Mouse (Mus musculus): ENCODE data around the gene Tbc1d8. TPM values are rescaled to one million over a fixed set of nuclear protein-coding genes. Genes with fewer than 3 reads are reported as not detected.

Gene Tbc1d8
- polyA plus RNA-seq, 2 experiments = 2.5 to 3.1 TPM

DNA sequence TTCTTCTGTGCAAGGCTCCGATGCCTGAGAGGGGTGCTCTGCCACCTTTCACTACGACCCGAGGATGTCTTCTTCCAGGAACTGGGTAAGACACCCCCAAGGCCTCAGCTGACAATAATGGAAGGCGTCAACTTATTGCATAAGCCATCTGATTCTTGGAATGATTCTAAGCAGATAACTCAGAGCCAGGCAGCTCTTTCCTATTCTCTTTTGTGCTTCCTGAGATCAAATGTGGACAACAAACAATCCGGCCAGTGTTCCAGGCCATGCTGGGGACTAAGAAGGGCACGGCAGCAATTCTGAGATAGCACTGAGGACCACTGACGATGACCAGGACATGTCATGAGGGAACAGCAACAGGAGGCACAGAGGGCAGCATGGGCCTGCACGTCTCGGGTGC lies 59.7 kb downstream of the Tbc1d8 start:
- H3K27ac ChIP-seq = no peak overlapping the region
- H3K36me3 ChIP-seq (replicated peaks; ENCODE audit: control insufficient read depth, insufficient read depth, low read depth) = no peaks in the 10 kb centered on the region
- WGBS (ENCODE audit: insufficient replicate concordance) = 67% methylated on average over 9 of the region's 9 CpGs
- no peaks in the 10 kb centered on the region for H3K27me3 ChIP-seq (ENCODE audit: control insufficient read depth, insufficient read depth, low read length)
- no peak overlapping the region for H3K9ac ChIP-seq (replicated peaks)
- H3K4me3 ChIP-seq (ENCODE audit: insufficient read depth in 1 of 2, low read depth in 2 of 2, low read length in 2 of 2) = no peak overlapping the region
- H3K9me3 ChIP-seq (ENCODE audit: control insufficient read depth, low read length) = no peaks in the 10 kb centered on the region
- peaks cover 2 to 7% of the 10 kb centered on the region in 2 experiments; a peak in 2 of 4 replicates for H3K4me1 ChIP-seq (replicated peaks; ENCODE audit: control insufficient read depth in 2 of 2, insufficient read depth in 2 of 2, low read length in 1 of 2)
- DNase-seq (ENCODE audit: low read depth in 3 of 3, low spot score in 3 of 3) = no peak
- no peak for ATAC-seq (ENCODE audit: insufficient read depth)
- no peak for TF ChIP-seq CTCF (IDR thresholded peaks at IDR 0.05; ENCODE audit: low read depth)
- TF ChIP-seq EP300 (IDR thresholded peaks at IDR 0.05; ENCODE audit: low read depth) = no peak
- no peak overlapping the region for H3K4me2 ChIP-seq (ENCODE audit: low read depth)

GRCm38 (mm10) chr1:39417817-39418216 lies 60.7 kb downstream of the Tbc1d8 start:
- H3K4me3 ChIP-seq (ENCODE audit: insufficient read depth in 1 of 2, low read depth in 2 of 2, low read length in 2 of 2) = no peak overlapping the region
- H3K4me2 ChIP-seq (ENCODE audit: low read depth) = no peak overlapping the region
- H3K9ac ChIP-seq (replicated peaks) = no peak overlapping the region
- H3K4me1 ChIP-seq (replicated peaks; ENCODE audit: control insufficient read depth in 2 of 2, insufficient read depth in 2 of 2, low read length in 1 of 2) = peaks cover 2 to 11% of the 10 kb centered on the region in 2 experiments; a peak in 3 of 4 replicates
- DNase-seq (ENCODE audit: low read depth in 3 of 3, low spot score in 3 of 3) (no peak), ATAC-seq (ENCODE audit: insufficient read depth) (no peak)
- no peaks in the 10 kb centered on the region for H3K27me3 ChIP-seq (ENCODE audit: control insufficient read depth, insufficient read depth, low read length)
- H3K36me3 ChIP-seq (replicated peaks; ENCODE audit: control insufficient read depth, insufficient read depth, low read depth) = no peaks in the 10 kb centered on the region
- H3K9me3 ChIP-seq (ENCODE audit: control insufficient read depth, low read length) = no peaks in the 10 kb centered on the region
- H3K27ac ChIP-seq = no peak overlapping the region
- TF ChIP-seq CTCF (IDR thresholded peaks at IDR 0.05; ENCODE audit: low read depth) = no peak
- 32% methylated on average over 12 of the region's 12 CpGs for WGBS (ENCODE audit: insufficient replicate concordance)

DNA sequence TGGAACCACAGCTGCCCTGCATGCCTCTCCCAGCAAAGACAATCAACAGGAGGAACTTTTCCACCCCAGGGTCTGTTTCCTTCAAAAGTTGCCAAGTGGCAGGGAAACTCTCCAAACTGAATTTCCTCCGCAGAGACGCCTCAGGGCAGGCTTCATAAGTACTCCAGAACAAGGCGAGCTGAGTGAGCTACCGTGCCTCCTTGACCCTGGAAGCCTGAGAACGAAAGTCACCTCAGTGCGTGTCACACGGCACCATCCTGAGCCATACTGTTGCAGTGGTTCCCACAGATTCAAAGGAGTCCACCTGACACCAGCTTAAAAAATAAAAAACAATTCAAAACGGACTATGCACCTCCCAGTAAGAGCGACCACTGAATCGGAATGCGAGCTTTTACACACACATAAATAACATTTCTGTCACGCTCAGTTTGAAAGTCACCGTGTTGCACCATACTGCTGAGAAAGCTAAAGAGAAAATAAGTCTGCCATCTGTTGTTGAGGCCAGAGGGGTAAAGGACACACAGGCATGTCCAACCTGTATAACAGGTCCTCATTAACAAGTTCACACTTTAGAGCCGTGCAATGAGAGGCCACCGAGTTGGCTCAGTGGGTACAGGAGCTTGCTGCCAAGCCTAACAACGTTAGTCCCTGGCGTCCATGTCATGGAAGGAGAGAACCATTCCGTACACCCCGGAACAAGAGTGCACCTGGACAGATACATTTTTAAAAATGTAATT lies 68.3 kb downstream of the Tbc1d8 start:
- Histone ChIP-seq H3K4me3 (ENCODE audit: insufficient read depth in 1 of 2, low read depth in 2 of 2, low read length in 2 of 2) (no peak overlapping the region), H3K27ac (no peak overlapping the region), H3K4me1 (replicated peaks; ENCODE audit: control insufficient read depth in 2 of 2, insufficient read depth in 2 of 2, low read length in 1 of 2) (peaks cover 0 to 10% of the 10 kb centered on the region in 2 experiments; a peak in 2 of 4 replicates), H3K27me3 (ENCODE audit: control insufficient read depth, insufficient read depth, low read length) (no peaks in the 10 kb centered on the region), H3K9ac (replicated peaks) (no peak overlapping the region), H3K9me3 (ENCODE audit: control insufficient read depth, low read length) (no peaks in the 10 kb centered on the region), H3K36me3 (replicated peaks; ENCODE audit: control insufficient read depth, insufficient read depth, low read depth) (no peaks in the 10 kb centered on the region), H3K4me2 (ENCODE audit: low read depth) (no peak overlapping the region)
- no peak for TF ChIP-seq CTCF (IDR thresholded peaks at IDR 0.05; ENCODE audit: low read depth)
- no peak for TF ChIP-seq EP300 (IDR thresholded peaks at IDR 0.05; ENCODE audit: low read depth)
- DNase-seq (ENCODE audit: low read depth in 3 of 3, low spot score in 3 of 3) = no peak
- WGBS (ENCODE audit: insufficient replicate concordance) = 79% methylated on average over 19 of the region's 19 CpGs
- no peak for ATAC-seq (ENCODE audit: insufficient read depth)

DNA sequence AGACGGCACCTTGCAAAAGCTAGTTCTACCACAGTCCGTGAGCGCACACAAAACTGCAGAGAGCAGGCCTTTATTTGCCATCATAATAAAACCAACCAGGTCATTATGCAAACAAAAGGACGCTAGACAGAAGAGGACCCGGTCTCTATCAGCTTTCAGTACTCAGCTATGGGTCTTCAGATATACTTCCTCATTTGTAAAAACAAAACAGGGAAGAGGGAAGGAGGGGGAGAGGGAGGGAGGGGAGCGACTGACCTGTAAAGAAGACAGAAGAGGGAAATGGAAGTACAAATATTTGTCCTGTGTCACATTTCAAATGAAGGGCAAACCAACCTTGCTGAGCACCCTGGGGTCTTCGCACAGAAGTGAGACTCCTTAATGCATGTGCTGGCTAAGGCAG lies 69.9 kb downstream of the Tbc1d8 start:
- no peak overlapping the region for H3K9ac ChIP-seq (replicated peaks)

GRCm38 (mm10) chr1:39408123-39408522 lies 70.4 kb downstream of the Tbc1d8 start:
- WGBS (ENCODE audit: insufficient replicate concordance) = 75% methylated on average over 6 of the region's 6 CpGs
- no peak overlapping the region for H3K27ac ChIP-seq
- H3K4me2 ChIP-seq (ENCODE audit: low read depth) = no peak overlapping the region
- H3K9me3 ChIP-seq (ENCODE audit: control insufficient read depth, low read length) = no peaks in the 10 kb centered on the region
- no peak overlapping the region for H3K9ac ChIP-seq (replicated peaks)
- H3K36me3 ChIP-seq (replicated peaks; ENCODE audit: control insufficient read depth, insufficient read depth, low read depth) = no peaks in the 10 kb centered on the region
- TF ChIP-seq CTCF (IDR thresholded peaks at IDR 0.05; ENCODE audit: low read depth) (no peak), EP300 (IDR thresholded peaks at IDR 0.05; ENCODE audit: low read depth) (no peak)
- no peak for DNase-seq (ENCODE audit: low read depth in 3 of 3, low spot score in 3 of 3)
- no peak for ATAC-seq (ENCODE audit: insufficient read depth)
- no peak overlapping the region for H3K4me3 ChIP-seq (ENCODE audit: insufficient read depth in 1 of 2, low read depth in 2 of 2, low read length in 2 of 2)
- no peaks in the 10 kb centered on the region for H3K27me3 ChIP-seq (ENCODE audit: control insufficient read depth, insufficient read depth, low read length)
- peaks cover 0 to 10% of the 10 kb centered on the region in 2 experiments; a peak in 1 of 4 replicates for H3K4me1 ChIP-seq (replicated peaks; ENCODE audit: control insufficient read depth in 2 of 2, insufficient read depth in 2 of 2, low read length in 1 of 2)

More for the DNA sequence above, 69.9 kb downstream of the Tbc1d8 start:
- Histone ChIP-seq H3K27me3 (ENCODE audit: control insufficient read depth, insufficient read depth, low read length) (no peaks in the 10 kb centered on the region), H3K4me1 (replicated peaks; ENCODE audit: control insufficient read depth in 2 of 2, insufficient read depth in 2 of 2, low read length in 1 of 2) (peaks cover 0 to 11% of the 10 kb centered on the region in 2 experiments; a peak in 2 of 4 replicates), H3K4me3 (ENCODE audit: insufficient read depth in 1 of 2, low read depth in 2 of 2, low read length in 2 of 2) (no peak overlapping the region), H3K4me2 (ENCODE audit: low read depth) (no peak overlapping the region), H3K36me3 (replicated peaks; ENCODE audit: control insufficient read depth, insufficient read depth, low read depth) (no peaks in the 10 kb centered on the region), H3K27ac (no peak overlapping the region), H3K9me3 (ENCODE audit: control insufficient read depth, low read length) (no peaks in the 10 kb centered on the region)
- 38% methylated on average over 7 of the region's 7 CpGs for WGBS (ENCODE audit: insufficient replicate concordance)
- DNase-seq (ENCODE audit: low read depth in 3 of 3, low spot score in 3 of 3) = no peak
- ATAC-seq (ENCODE audit: insufficient read depth) = no peak
- TF ChIP-seq CTCF (IDR thresholded peaks at IDR 0.05; ENCODE audit: low read depth) (no peak), EP300 (IDR thresholded peaks at IDR 0.05; ENCODE audit: low read depth) (no peak)
